Mouse (Mus musculus): Measurements from ENCODE around the gene Kcnj8.
"Not testable (repeated sequence)": the region's sequence is repeated elsewhere in the genome, so short reads cannot be mapped to it uniquely, and the experiment has no call there.

The Kcnj8 gene

GRCm38 (mm10) chr6:142548377-142548776 is 23.0 kb downstream of the Kcnj8 start:
- DNase-seq, result no peak

- DNase-seq, result peak; percentile 33
Observed at GRCm38 (mm10) chr6:142545132-142545531, 26.3 kb downstream of the Kcnj8 start.

- DNase-seq, result no peak
Observed at GRCm38 (mm10) chr6:142543648-142544047, 27.8 kb downstream of the Kcnj8 start.

- DNase-seq, result no peak
Observed at GRCm38 (mm10) chr6:142542800-142543175, 28.6 kb downstream of the Kcnj8 start.

- no peak for DNase-seq
Observed at GRCm38 (mm10) chr6:142542082-142542799, 29.2 kb downstream of the Kcnj8 start.

- DNase-seq, result no peak
Observed at GRCm38 (mm10) chr6:142540561-142541160, 30.8 kb downstream of the Kcnj8 start.

GRCm38 (mm10) chr6:142540131-142540530 is 31.3 kb downstream of the Kcnj8 start:
- peak; percentile 52 for DNase-seq

GRCm38 (mm10) chr6:142538503-142538902 is 32.9 kb downstream of the Kcnj8 start:
- peak; percentile 75 for DNase-seq

- DNase-seq, result no peak
Observed at GRCm38 (mm10) chr6:142533412-142533811, 38.0 kb downstream of the Kcnj8 start.

GRCm38 (mm10) chr6:142532686-142533085 is 38.7 kb downstream of the Kcnj8 start:
- peak; percentile 68 for DNase-seq

GRCm38 (mm10) chr6:142532141-142532540 is 39.3 kb downstream of the Kcnj8 start:
- peak; percentile 66 for DNase-seq

- peak; percentile 42 for DNase-seq
Observed at GRCm38 (mm10) chr6:142530378-142530777, 41.0 kb downstream of the Kcnj8 start.

GRCm38 (mm10) chr6:142529680-142530079 is 41.7 kb downstream of the Kcnj8 start:
- DNase-seq, result no peak

GRCm38 (mm10) chr6:142527931-142528562 is 43.4 kb downstream of the Kcnj8 start:
- DNase-seq, result peak; percentile 86

GRCm38 (mm10) chr6:142524635-142525308 is 46.6 kb downstream of the Kcnj8 start:
- peak; percentile 79 for DNase-seq

- no peak for DNase-seq
Observed at GRCm38 (mm10) chr6:142521591-142522110, 49.8 kb downstream of the Kcnj8 start.

- no peak for DNase-seq
Observed at GRCm38 (mm10) chr6:142519110-142519509, 52.3 kb downstream of the Kcnj8 start.

GRCm38 (mm10) chr6:142515379-142515778 is 56.0 kb downstream of the Kcnj8 start:
- DNase-seq, result not testable (repeated sequence)

GRCm38 (mm10) chr6:142514912-142515311 is 56.5 kb downstream of the Kcnj8 start:
- DNase-seq, result peak; percentile 65
